Mouse (Mus musculus) embryo, embryonic 10 days (tissue): ENCODE measurements around the gene Gcc1.

Experiments used
- DNase-seq: peaks from one replicate; pipeline ENCODE4 v3.0.0-alpha.2; 2015; ENCODE audit warnings: low spot score

Gcc1 gene

DNA sequence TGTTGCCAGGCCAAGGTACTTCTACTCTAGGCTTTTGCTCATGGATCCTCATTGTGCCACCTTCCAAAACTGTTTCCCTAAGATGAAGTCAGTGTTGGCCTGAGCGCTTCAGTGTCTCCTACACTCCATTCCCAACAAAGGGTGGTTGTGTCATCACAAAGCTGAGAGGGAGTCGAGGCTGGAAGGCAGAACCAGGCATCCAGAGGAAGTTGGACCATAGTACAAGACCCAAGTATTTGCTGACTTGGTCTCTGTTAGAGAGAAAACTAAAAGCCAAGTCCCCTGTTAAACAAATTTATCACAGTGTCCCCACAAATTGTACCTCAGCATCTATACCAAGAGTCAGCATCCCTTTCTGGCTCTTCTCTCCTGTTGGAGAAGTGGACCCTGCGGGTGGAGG is at the start of gene Gcc1:
Gcc1 (minus strand) TSS at position 101 of the 400 bp plus-strand sequence.
- DNase-seq = no peak

GRCm38 (mm10) chr6:28474839-28475238 is 46.6 kb upstream of the Gcc1 start, which contains the start of gene Snd1:
TSS of gene Snd1 (plus strand) at chr6:28475139.
- no peak for DNase-seq

DNA sequence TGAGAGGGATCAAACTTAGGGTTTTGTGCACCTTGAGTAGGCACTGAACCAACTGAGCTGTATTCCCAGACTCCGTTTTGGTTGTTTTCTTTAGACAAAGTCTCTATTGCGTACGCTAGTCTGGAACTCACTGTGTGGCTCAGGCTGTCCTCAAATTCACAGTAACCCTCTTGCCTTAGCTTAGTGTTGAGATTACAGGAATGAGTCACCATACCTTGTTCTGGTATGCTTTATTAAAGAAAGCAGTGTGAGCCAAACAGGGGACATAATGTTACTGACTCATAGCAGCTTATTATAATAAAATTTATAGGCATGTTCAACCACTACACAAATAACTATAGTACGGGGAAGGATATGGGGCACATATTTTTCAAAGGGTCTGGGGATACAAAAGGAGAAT is 46.0 kb upstream of the Gcc1 start:
- DNase-seq = no peak

DNA sequence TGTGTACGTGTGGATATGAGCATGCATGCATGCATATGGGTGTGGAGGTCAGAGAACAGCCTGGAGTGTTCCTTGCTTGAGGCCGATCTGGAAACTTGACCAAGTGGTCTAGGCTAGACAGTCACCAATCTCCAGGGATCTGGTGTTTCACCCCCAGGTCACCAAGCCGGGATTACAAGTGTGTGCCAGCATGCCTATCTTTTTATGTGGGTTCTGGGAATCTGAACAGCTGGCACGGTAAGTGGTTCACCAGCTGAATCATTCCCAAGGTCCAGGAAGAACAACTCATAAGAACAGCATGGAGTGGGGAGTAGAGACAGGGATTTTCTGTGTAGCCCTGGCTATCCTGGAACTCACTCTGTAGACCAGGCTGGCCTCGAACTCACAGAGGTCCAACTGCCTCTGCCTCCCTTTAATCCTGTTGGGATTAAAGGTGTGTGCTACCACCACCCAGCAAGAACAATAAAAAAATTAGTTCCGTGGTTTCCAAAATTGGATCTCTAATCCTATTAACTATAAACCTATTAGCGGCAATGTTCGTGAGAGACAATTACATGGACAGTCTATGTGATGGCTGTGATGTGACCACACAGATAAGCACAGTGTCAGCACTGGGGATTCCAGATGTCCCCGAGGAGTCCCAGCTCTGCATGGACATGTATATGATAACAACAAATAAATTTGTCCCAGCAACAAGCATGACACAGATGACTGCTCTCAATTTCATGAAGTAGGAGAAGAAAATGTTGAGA is 43.3 kb upstream of the Gcc1 start:
- no peak for DNase-seq

GRCm38 (mm10) chr6:28470621-28471020 is 42.4 kb upstream of the Gcc1 start:
- no peak for DNase-seq

GRCm38 (mm10) chr6:28470017-28470602 is 41.9 kb upstream of the Gcc1 start:
- DNase-seq = no peak

- DNase-seq = peak; percentile 58
These were observed 36.4 kb upstream of the Gcc1 start for GRCm38 (mm10) chr6:28464630-28465029.

DNA sequence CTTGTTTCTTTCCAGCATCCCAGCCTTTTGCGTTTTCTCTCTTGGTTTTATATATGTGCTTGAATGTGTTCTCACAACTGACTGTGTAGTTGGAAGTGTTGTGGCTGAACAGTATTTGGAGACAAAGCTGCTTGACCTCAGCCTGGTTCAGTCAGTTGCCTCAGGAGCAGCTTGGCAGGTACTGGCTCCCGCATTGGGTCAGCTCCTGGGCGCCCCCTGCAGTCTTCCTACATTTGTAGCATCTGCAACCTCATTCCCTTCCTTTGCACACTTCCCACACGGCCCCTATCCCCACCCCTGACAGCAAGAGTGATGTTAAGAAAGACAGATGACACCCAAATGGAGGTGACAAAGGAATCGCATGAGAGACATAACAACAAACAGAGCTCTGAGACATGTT is 32.3 kb upstream of the Gcc1 start:
- peak; percentile 60 for DNase-seq

- no peak for DNase-seq
These were observed 31.1 kb upstream of the Gcc1 start for GRCm38 (mm10) chr6:28459221-28459668.

- no peak for DNase-seq
These were observed 22.8 kb upstream of the Gcc1 start for GRCm38 (mm10) chr6:28450977-28451376.

DNA sequence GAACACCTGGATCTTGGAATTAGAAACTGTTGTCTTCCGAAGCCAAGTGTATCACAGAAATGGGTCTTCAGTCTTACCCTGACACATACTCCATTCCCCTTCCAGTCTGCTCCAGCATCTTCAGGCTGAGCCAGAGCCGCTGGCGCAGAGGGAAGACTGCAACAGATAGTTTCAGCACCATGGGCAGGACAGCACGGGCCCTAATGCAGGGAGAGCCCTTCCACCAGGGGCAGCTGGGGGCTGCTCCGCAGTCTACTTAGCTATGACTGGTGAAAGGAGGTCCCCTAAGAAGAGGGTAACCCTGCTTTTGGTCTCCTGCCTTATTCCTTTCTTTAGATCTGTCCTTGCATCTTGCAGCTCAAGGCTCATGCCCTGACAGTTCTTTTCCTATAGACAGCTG is 22.3 kb upstream of the Gcc1 start:
- DNase-seq = peak; percentile 43

DNA sequence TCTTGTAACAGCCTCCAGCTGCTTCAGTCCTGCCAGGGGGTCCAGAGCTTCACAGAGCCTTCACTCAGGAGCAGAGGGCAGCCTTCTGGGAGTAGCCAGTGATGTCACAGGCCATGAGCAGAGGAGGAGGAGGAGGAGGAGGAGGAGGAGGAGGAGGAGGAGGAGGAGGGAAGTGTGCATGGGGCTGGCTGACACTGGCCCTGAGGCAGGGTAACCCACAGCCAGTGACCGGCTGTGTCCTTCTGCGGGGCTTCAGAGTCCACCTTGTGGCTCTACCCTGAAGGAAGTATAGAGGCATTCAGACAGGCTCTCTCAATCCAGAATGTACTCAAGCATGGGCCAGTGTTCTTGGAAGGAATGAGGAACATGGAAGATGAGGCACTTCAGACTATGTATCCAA is 21.1 kb upstream of the Gcc1 start, which contains the start of gene Pax4:
Pax4 (minus strand) TSS at position 101 of the 400 bp plus-strand sequence.
- DNase-seq = no peak

DNA sequence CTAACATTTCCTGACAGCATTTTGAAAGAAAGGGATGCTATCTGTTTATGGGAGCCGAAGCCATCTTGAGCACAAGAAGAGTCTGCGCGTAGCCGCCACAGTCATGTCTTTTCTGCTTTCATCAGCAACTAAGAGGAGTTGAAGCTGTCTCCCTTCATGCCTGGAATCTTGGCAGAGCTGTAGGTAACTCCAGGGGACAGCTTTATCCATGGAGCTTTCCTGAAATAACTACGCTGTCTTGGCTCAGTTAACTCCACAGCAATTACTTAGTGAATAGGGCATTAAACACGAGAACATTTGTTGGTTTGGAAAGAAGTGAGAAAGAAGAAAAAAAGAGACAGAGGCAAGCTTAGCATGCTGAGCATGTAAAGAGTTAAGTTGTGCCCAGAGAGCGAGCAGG is 19.7 kb upstream of the Gcc1 start:
- no peak for DNase-seq

- no peak for DNase-seq
These were observed 3.3 kb upstream of the Gcc1 start for GRCm38 (mm10) chr6:28431538-28431855.

GRCm38 (mm10) chr6:28430795-28431537 is 2.8 kb upstream of the Gcc1 start:
- DNase-seq = no peak

GRCm38 (mm10) chr6:28429870-28430269 is 1.7 kb upstream of the Gcc1 start:
- DNase-seq = no peak

DNA sequence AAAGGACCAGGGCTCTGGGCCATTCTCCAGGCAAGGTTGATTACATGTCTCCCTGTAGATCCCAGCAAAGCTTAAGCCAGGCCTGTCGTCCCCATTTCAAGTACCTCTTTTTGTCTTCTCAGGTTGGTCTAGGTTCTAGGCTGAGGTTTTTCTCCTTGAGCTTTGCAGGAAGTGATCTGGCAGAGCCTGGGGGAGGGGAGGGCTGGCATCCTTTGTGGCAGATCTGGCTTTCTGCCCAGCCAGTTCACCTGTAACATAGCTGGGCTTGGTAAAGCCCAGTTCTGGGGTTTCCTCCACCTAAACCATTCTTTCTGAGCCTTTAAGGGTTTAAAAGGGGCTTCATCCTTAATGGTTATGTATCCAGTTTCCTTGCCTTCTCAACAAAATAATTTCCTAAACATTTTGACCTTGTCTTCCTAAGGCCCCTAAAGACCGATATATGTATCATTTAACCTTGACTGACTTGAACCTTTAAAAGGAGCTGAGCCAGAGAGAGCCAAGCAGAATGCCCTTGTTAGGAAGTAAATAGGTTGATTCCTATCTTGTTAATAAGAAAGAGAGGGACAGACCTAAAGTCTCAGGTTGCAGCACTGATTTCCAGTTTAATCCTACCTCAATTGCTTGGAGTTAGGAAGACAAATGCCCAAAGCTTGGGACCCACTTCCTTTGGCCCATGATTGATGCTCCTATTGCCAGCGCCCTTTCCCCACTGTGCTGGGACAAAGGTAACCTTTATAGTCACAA is 922 bp downstream of the Gcc1 start, which contains the start of gene Fscn3:
Fscn3 (plus strand) TSS at position 694 of the 744 bp plus-strand sequence.
- no peak for DNase-seq

DNA sequence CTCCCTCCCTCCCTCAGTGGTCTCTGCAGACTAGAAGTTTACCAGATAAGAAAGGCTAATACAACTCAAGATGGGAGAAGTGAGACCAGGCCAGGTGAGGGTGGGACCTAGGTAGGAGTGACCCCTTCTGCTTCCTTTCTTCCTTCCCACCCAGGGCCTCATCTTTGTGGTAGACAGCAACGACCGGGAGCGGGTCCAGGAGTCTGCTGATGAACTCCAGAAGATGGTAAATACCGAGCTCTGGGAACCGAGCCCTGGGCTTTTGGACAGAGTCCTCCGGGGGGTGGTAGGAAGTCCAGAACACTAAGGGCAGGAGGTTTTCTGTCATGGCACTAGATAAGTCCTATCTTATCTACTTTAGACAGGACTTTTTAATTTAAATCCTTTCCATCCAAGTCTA is 3.2 kb downstream of the Gcc1 start:
- DNase-seq = no peak

- DNase-seq = peak; percentile 57
These were observed 4.2 kb downstream of the Gcc1 start for GRCm38 (mm10) chr6:28423767-28424695.

GRCm38 (mm10) chr6:28423313-28423712 is 4.9 kb downstream of the Gcc1 start, which contains the start of gene Arf5:
TSS of gene Arf5 (plus strand) at chr6:28423560.
- DNase-seq = peak; percentile 78
